Mouse (Mus musculus) adrenal gland, adult 2 months (tissue): ENCODE results near the gene Kif26a. TPM values are rescaled to one million over a fixed set of nuclear protein-coding genes. Genes with fewer than 3 reads are reported as not detected.
A peak's percentile ranks its signal among the peaks of the same experiment; 100 is the strongest.

Experiments
- DNase-seq: peaks from one replicate; pipeline ENCODE4 v3.0.0; 2021
- polyA plus RNA-seq: library from polyadenylated mRNA; depleted of rRNA; stranded (reverse); fragments of >200 nt; gene quantifications from 2 replicates; pipeline ENCODE4 v1.2.3, GENCODE M21; 2012
- total RNA-seq, 2 experiments: library from RNA; stranded (reverse); gene quantifications; 2 replicates each; pipeline ENCODE4 v1.2.3; 2021

The Kif26a gene
- total and polyA plus RNA-seq, 3 experiments: 6.1 to 11.8 (median 9.5) TPM

- DNase-seq: peak; percentile 79
Observed at GRCm38 (mm10) chr12:112130161-112130860, 15.7 kb upstream of the Kif26a start.

DNA sequence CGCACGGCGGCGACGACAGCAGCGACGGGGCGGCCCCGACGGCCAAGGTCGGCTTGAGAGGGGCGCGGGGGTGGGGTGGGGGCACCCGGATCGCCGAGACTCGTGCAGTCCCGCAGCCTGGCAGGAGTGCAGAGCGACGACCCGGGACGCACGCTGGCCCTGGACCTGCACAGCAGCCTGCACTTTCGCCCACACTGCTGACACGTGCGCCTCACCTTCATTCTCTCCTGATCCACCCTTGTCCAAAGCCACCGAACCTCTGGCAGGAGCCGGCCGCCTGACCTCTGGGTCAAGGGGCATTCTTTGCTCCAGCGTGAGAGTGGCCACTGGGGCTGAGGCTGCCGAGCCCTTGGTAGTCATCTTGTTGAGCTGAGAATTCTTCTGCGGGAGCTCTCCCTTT is 15.1 kb upstream of the Kif26a start:
- DNase-seq: no peak

DNA sequence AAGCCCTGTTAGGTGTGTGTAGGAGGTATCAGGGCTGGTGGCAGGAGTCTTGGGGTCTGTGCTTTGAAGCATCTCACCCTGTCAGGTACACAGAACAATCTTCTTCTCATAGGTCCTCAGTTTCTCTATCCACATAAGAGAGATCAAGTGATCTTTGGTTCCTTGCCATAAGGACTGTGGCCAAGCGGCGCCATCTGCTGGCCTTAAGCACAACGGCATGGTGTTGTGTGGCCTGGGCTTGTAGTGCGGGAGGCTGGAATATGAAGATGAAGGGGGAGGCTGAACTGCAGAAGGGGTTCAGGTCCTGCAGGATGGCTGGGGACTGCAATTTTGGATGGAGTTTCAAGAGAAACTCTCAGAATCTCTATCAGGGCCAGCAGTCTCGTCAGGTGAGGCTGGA is 5.8 kb upstream of the Kif26a start:
- peak; percentile 54 for DNase-seq

- no peak for DNase-seq
Observed at GRCm38 (mm10) chr12:112140745-112141144, 5.3 kb upstream of the Kif26a start.

GRCm38 (mm10) chr12:112141300-112141699 is 4.7 kb upstream of the Kif26a start:
- peak; percentile 65 for DNase-seq

DNA sequence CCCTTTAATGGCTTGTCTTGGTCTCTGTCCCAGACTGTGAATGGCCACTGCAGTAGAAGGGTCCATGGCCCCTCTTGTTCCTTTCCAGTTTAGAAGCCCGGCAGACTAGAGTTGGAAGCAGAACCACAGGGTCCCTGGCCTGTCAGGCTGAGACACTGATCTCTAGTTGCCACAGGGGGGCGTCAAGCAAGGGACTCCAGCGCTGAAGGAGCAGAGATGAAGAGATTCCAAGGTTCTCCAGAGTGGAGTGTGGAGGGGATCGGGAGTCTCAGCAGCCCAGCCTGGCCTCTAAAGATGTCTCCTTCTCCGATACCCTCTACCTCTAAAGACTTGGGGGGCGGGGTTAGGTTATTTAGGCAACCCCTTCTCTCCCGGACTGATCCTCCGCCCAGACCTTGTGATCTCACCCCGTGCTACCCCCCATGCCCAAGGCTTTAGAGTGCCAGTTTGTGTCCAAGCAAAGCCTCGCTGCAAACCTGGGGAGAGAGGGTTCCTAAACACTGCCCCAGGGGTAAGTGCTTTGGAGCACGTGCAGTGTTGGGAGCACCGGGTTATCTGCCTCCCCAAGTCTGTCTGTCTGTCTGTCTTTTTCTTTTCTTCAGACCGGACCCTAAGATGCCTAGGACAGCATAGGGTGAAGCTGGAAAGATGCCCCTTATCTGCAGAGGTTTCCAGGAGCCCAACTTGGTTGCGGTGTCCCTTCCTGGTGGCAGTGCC is 2.7 kb upstream of the Kif26a start:
- DNase-seq: no peak

DNA sequence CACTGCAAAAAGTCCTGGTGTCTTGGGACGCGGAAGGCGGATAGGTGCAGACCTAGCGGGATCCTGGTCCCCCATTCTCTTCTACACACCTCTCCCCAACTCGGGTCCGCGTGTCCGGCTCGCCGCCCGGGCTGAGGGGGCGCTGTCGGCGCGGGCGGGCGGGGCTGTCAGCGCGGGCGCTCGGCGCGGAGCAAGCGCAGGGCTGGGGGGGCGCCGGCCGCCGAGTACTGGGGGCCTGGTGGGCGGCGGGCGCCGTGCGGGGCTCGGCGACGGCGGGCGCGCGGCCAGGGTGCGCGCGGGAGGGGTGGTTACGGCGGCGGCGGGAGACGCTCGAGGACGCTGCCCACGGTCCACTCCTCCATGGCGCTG is 2.2 kb upstream of the Kif26a start:
- DNase-seq: no peak

DNA sequence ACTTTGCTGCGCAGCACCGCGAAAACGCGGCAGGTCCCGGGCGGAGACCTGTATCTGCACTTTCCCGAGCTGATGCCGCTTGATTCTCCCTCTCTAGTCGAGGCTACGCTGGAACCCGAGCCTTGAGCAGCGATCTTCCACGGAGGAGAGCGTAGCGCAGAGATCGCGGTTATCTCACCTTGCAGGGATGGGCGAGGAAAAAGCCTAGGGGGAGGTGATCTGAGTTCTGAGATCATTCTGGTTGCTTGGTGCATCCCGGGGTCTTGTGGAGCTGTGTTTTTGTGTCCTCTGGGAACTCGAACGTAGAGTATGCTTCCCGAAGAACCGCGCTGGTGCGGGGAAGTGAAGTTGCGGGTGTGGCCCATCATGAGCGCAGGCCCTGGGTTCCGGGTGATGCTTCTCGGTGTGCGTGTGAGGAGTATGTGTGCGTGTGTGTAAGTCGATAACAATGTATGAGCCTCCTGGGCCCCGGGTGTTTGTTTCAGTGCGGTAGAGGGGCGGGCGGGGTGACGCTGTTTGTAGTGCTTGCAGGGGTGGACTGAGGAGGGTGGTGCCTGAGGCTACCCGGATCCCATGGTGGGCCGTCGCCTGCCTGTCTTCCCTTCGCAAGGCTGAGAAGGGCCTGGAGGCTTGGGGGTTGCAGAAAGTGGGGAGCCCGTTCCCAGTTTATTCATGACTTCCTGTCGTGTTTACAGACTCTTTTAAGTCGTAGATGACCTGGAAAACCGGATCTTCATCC is 1.5 kb upstream of the Kif26a start:
- DNase-seq: no peak

DNA sequence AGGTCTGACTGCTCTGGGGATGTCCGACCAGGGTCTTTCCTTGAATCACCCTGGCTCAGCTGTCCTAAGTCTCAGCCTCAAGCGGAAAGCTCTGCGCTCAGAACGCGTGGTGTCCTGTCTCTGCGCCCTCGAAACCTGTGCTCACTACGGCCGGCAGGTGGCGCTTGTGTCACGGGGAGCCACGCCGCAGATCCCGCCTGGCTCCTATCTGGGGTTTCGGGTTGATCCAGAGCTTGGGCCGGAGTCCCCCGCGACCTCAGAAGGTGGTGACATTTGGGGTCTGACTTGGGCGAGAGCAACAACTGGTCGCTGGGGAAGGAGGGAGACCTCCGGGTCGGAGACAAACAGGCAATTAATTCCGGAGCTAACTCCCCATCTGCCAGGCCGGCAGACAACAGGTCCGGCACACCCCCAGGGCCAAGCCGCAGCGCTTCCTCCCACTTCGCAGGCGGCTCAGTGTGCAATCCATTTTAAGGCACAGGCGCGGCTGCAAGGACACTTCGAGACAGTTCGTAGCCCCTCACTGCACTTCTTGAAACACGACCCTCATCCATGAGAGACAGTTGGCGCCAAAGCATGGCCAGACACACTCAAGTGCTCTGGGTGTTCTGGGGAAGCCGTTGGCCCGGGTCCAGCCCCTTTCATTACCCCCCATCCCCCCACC is 665 bp upstream of the Kif26a start:
- DNase-seq: peak; percentile 89

GRCm38 (mm10) chr12:112147365-112147764 is 1.4 kb downstream of the Kif26a start:
- DNase-seq: no peak

GRCm38 (mm10) chr12:112150011-112150410 is 4.0 kb downstream of the Kif26a start:
- no peak for DNase-seq

DNA sequence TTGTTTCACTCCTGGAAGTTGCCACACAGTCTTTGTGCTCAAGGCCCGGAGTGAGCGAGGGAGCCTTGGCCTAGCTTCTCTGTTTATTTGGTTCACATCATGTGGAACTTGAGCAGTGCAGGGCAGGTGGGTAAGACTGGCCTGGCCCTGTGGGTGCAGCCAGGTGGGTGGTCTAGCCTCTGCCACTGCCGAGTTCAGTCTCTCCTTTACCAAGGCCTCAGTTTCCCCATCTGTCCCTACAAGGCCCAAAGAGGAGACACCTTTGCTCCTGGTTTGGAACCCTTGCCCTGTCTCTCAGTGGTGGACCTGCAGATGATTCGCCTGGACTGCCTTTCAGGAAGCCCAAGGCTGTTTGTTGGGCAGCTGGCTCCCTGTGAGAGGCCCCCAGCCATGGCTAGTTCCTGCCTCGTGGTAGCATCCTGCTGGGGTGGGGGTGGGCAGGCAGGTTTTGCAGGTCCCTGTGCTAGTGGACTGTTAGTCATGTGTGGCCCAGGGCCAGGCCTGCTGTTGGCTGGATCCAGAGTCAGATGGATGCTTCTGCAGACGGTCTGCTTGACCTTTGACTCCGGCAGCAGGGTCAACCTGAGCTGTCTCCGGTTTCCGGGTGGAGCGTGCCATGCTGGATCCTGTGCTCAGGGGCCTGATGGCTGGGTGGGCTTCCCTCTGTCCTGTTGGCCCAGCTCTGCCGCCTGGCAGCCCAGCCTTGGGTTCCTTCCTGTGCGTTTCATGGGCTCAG is 5.4 kb downstream of the Kif26a start:
- DNase-seq: peak; percentile 84

GRCm38 (mm10) chr12:112151980-112152362 is 6.0 kb downstream of the Kif26a start:
- DNase-seq: no peak

DNA sequence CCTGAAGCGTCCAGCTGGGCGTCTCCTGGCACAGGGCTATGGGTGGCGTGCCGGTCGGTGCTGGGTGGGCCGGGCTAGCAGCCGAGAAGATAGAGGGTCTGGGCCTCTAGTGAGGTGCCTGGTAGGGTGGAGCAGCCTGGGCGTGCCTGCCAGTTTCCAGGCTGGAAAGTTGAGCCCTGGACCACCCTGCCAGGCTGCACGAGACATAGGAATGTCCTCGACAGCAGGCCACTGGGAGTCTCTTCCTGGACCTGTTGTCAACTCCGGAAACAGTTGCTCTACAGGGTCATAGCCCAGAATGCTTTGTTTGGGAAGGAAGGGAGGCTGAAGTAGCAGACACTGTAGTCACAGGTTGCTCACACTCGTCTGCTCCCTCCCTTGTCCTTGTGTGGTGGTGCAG is 7.6 kb downstream of the Kif26a start:
- no peak for DNase-seq

GRCm38 (mm10) chr12:112154476-112154875 is 8.5 kb downstream of the Kif26a start:
- DNase-seq: no peak

GRCm38 (mm10) chr12:112155218-112156051 is 9.4 kb downstream of the Kif26a start:
- DNase-seq: peak; percentile 86

DNA sequence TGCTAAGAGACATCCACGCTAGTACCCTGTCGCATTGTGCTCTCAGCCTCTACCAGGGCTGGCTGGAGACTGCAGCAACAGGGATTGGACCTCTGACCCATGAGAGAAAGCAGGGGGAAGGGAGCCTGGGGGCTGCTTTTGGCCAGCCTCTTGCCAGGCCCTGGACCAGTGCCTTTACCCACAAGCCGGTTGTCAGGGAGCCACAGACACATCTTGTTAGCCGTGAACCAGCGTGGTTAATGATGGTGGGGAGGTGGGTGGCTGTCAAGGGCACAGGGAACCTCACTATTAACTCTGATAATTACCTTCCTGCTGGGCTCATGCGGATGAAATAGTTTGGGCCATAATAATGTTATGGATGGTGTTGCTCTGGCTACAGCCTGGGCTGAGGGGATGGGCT is 10.8 kb downstream of the Kif26a start:
- no peak for DNase-seq

DNA sequence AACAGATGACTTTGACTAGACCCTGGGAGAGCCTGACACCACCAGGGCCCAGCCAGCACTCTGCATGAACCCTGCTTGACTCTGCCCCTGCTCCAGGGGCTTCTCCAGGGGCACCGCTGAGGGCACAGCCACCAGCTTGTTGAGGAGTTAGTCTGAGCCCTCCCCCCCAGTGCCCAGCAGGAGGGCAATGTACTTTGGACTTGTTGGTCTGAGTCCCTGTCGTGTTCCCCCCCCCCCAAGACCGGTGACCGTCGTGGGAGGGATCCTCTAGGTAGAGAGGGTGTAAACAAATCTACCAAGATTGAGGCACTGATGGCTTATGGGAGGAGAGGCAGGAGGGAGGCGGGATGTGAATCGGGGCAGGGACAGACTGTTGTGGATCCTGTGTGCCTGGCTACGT is 12.2 kb downstream of the Kif26a start:
- no peak for DNase-seq

DNA sequence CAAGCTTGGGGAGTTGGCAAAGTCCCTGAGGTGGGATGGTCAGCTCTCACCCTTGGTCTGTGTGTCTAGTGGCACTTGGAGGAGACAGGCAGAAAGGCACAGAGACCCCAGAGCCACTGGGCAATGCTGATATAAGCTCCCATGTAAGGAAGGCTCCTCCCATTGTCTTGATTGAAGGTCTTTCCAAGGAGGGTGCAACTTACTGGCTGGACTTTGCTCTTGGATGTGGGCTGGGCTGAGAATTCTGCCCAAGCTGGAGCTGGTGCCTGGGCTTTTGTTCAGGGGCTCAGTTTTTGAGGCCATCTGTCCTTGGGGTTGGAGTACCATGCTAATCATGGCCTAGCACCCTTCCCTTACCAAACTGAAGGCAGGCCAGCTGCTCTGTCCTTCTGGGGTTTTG is 12.8 kb downstream of the Kif26a start:
- no peak for DNase-seq

GRCm38 (mm10) chr12:112163981-112164839 is 18.2 kb downstream of the Kif26a start:
- DNase-seq: no peak
